9 mouse cellular contexts compared by ENCODE assay signal in genomic region chr3:136165167-136166032, GRCm38 (mm10).
DNase-seq lines count a peak whose midpoint lies in the region.
"Had no signal": no experiment of that assay in that cellular context is flagged by ENCODE, and none has a peak within 500 bp of the region (broad histone marks: within the 10 kb centered on the region; RNA-seq: fewer than 3 reads in every experiment).

No protein-coding gene starts in this region.

- peak; percentile 7 for DNase-seq in NIH3T3 (ENCODE audit: low read depth)
- peak; percentile 97 for DNase-seq in cerebellum, adult 9-10 months
- DNase-seq in heart, adult 8-10 months (ENCODE audit: low spot score), result peak; percentile 44
- peak; percentile 53 to 75 for DNase-seq in left cerebral cortex, adult 18-20 months (ENCODE audit: low spot score in 2 of 2)
- DNase-seq in testis, postnatal 14 days (ENCODE audit: low spot score), result no peak
- no peak for DNase-seq in urinary bladder, postnatal 4 days (ENCODE audit: low spot score in 2 of 2)
- DNase-seq in Muller cell, postnatal 12 days (ENCODE audit: inconsistent ontology term), result no peak
- no peak for DNase-seq in lung, postnatal 10 days
- DNase-seq: liver had no signal

Comparison
In these comparisons a context has a peak if more than half of its experiments do, and no peak if none do; other contexts are left out.
1. DNase-seq: peak in NIH3T3 (single experiment), cerebellum, adult 9-10 months (single experiment), heart, adult 8-10 months (single experiment) and left cerebral cortex, adult 18-20 months (2 of 2); none in testis, postnatal 14 days (single experiment), urinary bladder, postnatal 4 days (0 of 2), Muller cell, postnatal 12 days (single experiment) and lung, postnatal 10 days (single experiment).